Mouse (Mus musculus) spleen, postnatal 36 days (tissue): ENCODE measurements at regions not wholly inside any gene's neighbourhood (a gene's known extent, or its start where the extent isn't known, plus 50 kb on each side); places are given as distances from the start of the nearest gene placed in this dataset.
"Not testable (repeated sequence)": the region's sequence is repeated elsewhere in the genome, so short reads cannot be mapped to it uniquely, and the experiment has no call there.

Experiments used
- DNase-seq, 2 experiments: peaks; one replicate each; pipeline ENCODE4 v3.0.0; 2022; ENCODE audit warnings: low spot score in 2 of 2, mixed read lengths in 1 of 2

GRCm38 (mm10) chr14:102805936-102806923, 176.2 kb downstream of the Kctd12 start:
- peak; percentile 65 to 66 for DNase-seq

- no peak for DNase-seq
Measured at GRCm38 (mm10) chr14:102795676-102796075, 186.8 kb downstream of the Kctd12 start.

GRCm38 (mm10) chr14:102794898-102795297, 187.5 kb downstream of the Kctd12 start:
- peak; percentile 20 to 42 for DNase-seq

DNA sequence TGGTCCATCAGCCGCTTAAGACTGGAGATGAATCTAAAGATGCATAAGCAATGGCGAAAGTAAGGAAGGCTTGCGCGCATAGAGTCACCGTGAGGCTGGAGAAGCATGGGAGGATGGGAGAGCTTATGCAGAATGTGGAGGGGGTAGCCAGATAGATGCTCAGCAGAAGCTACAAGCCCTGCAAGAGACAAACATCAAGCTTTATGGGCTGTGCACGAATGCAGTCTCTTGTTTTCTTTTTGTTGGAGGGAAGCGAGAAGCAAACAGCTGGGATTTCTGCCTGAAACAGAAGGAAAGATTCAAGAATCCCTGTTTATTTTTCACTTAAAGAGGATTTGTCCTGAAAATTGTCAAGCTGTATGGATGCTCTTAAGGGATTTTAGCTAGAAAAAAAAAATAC, 188.7 kb downstream of the Kctd12 start:
- DNase-seq: no peak

- no peak for DNase-seq
Measured at GRCm38 (mm10) chr14:102790916-102791315, 191.5 kb downstream of the Kctd12 start.

DNA sequence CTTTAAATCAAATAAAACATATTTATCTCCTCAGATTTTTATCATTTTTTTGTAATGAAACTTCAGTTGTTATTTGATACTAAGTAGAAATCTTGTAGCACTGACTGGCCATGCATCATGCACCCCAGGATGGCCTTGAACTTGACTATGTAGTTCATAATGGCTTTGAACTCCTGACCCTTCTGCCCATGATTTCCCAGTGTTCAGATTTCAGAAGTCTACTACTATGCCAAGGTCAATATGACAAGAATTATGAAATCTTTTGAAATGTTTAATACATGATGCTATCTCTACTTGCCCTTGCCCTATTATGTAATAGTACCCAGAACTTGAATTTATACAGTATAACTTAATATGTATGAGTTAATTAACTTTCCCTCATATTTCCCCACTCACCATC, 200.2 kb downstream of the Kctd12 start:
- no peak for DNase-seq

GRCm38 (mm10) chr14:102769716-102770115, 212.7 kb downstream of the Kctd12 start:
- peak; percentile 34 to 49 for DNase-seq

- peak in 1 of 2 experiments; percentile 8 for DNase-seq
Measured at GRCm38 (mm10) chr14:102748687-102749086, 233.8 kb downstream of the Kctd12 start.

DNA sequence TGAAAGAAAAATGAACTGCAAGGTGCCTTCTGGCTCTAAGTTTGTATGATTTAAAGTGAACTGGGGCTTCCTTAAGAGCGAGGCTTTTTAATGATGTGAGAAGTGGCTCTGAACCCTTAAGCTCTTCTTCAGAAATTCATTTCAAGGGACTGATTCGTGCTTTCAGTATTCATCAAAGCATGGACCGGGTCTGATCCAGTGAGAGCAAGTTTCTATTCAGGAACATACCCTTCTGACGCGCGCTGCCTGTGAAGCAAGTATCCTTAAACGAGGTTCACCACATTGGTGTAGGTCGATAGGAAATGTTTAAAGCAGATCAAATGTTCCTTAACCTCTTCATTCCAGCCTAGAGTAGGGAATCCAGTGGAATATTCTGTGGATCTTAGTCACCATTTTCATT, 240.1 kb downstream of the Kctd12 start:
- no peak for DNase-seq

GRCm38 (mm10) chr14:102736656-102737055, 245.8 kb downstream of the Kctd12 start:
- DNase-seq: no peak

GRCm38 (mm10) chr14:102733718-102734117, 248.7 kb downstream of the Kctd12 start:
- DNase-seq: not testable (repeated sequence)

- no peak for DNase-seq
Measured at GRCm38 (mm10) chr14:102731746-102732145, 250.7 kb downstream of the Kctd12 start.

DNA sequence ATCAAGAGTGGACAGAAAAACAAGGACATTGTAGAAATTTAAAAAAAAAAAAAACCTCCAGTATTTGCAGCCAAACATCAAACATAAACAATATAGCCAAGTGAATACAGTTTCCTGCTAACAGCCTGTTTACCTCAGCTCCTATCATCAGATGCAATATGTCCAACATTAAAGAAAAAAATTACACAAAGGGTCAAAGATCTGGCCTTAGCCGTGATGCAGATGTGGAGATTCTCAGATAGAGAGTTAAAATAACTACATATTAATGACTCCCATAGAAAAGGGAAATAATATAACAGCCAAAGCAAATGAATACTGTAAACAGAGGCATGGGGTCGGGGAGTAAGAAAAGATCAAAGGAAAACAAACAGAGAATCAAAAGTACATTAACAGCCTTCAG, 259.8 kb downstream of the Kctd12 start:
- no peak for DNase-seq

GRCm38 (mm10) chr14:102718558-102718957, 263.9 kb downstream of the Kctd12 start:
- no peak for DNase-seq

GRCm38 (mm10) chr14:102712600-102712999, 269.8 kb downstream of the Kctd12 start:
- no peak for DNase-seq

DNA sequence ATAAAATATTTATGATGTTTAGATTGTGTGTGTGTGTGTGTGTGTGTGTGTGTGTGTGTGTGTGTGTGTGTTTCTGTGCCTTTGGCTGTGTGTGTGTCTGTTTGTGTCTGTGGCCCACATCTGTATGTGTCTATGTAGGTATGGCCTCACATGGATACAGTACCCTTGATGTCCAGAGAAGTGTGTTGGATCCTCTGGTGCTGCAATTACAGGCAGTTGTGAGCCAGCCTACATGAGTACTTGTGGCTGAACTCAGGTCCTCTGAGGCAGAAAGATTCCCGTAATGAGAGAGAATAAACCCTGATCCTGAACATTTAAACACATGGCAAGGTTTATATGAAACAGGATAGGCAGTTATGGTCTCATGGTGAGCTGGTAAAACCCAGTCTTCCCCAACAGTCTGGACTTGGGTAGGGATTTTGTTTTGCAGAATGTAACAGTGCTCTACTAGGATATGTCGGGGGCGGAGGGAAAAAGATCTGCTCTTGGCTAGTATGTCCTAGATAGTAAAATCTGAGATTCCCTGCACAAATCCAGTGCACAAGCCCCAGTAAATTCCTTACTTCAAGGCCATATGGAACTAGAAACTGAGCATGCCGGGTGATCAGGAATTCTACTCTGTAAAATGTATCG, 275.6 kb downstream of the Kctd12 start:
- no peak for DNase-seq

GRCm38 (mm10) chr14:102701108-102701507, 281.3 kb downstream of the Kctd12 start:
- DNase-seq: no peak

DNA sequence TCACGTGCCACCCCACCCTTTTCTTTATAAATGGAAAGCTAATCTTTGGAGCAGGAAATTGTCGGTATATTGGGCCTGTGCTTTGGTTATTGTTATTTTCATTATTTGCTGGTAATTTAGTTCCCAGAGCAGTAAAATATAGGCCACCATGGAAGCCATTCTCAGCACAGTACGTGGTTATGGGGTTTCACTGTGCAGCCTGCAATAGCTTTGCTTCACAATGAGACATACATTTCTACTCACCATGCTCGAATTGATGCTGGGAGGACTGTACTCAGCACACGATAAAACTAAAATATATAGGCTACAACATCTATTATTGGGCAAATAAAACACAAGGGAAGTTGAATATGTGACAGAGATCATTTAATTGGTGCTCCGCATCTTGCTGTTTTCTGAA, 282.0 kb downstream of the Kctd12 start:
- no peak for DNase-seq

- DNase-seq: no peak
Measured at GRCm38 (mm10) chr14:102699015-102699414, 283.4 kb downstream of the Kctd12 start.

- no peak for DNase-seq
Measured at GRCm38 (mm10) chr14:102686791-102687190, 295.6 kb downstream of the Kctd12 start.

DNA sequence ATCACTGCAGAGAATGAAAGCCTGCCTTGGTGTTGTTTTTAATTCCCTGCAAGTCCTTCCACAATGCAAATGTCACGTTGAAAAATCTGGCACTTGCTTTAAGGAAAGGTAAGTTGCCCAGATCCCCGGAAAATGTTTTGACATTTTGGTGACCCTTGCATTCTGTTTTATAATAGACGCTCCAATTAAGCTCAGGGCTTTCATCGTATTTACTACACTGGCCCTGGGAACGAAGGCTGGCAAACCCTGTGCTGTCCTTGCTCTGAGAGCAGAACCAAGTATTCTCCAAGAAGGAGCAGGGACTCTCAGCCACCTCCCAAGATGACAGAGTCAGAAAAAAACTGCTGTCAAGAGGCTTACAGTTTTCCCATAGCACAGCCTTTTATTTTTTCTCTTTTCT, 305.9 kb downstream of the Kctd12 start:
- no peak for DNase-seq

DNA sequence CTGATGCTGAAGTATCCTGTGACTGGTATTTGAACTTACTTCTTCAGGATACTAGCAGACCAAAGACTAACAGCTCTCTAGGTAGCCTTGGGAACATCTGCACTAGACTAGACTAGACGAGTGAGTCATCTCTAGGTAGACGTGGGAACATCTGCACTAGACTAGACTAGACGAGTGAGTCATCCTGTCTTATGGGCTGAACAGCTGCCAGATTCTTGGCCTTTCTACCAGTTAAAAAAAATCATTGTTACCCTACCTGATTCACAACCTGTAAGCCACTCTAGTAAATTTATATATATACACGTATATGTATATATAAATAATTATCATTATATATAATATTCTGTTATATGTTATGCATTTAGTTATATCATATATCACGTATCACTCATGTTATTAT, 307.8 kb downstream of the Kctd12 start:
- DNase-seq: no peak

GRCm38 (mm10) chr14:102673724-102674123, 308.7 kb downstream of the Kctd12 start:
- no peak for DNase-seq
